Mouse (Mus musculus) neural tube, embryonic 12.5 days (tissue): Measurements from ENCODE around the gene Havcr2. TPM values are rescaled to one million over a fixed set of nuclear protein-coding genes. Genes with fewer than 3 reads are reported as not detected.

ENCODE experiments used
- polyA plus RNA-seq: library from polyadenylated mRNA; unstranded; fragments of >200 nt; fragmentation: Nextera tagmentation; extraction: Ambion mirVana; gene quantifications from 2 replicates; pipeline ENCODE4 v1.2.1, GENCODE M21; 2016

Havcr2 gene
- polyA plus RNA-seq, 1 experiment from 2014 or later: 0.11 TPM

Other genes with a start within 250 kb of the Havcr2 start
- gene Fndc9, start 219.4 kb upstream of the Havcr2 start, polyA plus RNA-seq: 0.78 and 0.80 TPM in 2 replicates
- 76.2 and 83.5 TPM in 2 replicates for gene Cyfip2, start 142.1 kb upstream of the Havcr2 start, polyA plus RNA-seq
- gene Itk, start 65.4 kb upstream of the Havcr2 start, polyA plus RNA-seq: not detected in 2 replicates
- 0.18 TPM in 1 of 2 replicates, not detected in the other for gene Fam71b, start 58.4 kb upstream of the Havcr2 start, polyA plus RNA-seq
- 83.2 and 86.4 TPM in 2 replicates for gene Med7, start 18.0 kb upstream of the Havcr2 start, polyA plus RNA-seq
- gene Gm12169, start 69.3 kb downstream of the Havcr2 start, polyA plus RNA-seq: not detected in 2 replicates
- gene BC053393, start 116.6 kb downstream of the Havcr2 start, polyA plus RNA-seq: not detected in 2 replicates
- not detected in 2 replicates for gene Dppa1, start 174.3 kb downstream of the Havcr2 start, polyA plus RNA-seq